Mouse (Mus musculus) cerebellum, adult 9-11 months (tissue): Measurements from ENCODE around the gene Tnfrsf23.
"Not testable (repeated sequence)": the region's sequence is repeated elsewhere in the genome, so short reads cannot be mapped to it uniquely, and the experiment has no call there.

Experiments
- DNase-seq: peaks from one replicate; pipeline ENCODE4 v3.0.0; 2022

Tnfrsf23 gene

GRCm38 (mm10) chr7:143681566-143681965 is 4.1 kb downstream of the Tnfrsf23 start:
- DNase-seq = no peak

GRCm38 (mm10) chr7:143680836-143681235 is 4.8 kb downstream of the Tnfrsf23 start:
- DNase-seq = not testable (repeated sequence)

GRCm38 (mm10) chr7:143679650-143680049 is 6.0 kb downstream of the Tnfrsf23 start:
- DNase-seq = not testable (repeated sequence)

- no peak for DNase-seq
Observed at GRCm38 (mm10) chr7:143666427-143667311, 19.0 kb downstream of the Tnfrsf23 start.

- DNase-seq = no peak
Observed at GRCm38 (mm10) chr7:143663470-143663869, 22.2 kb downstream of the Tnfrsf23 start.

- DNase-seq = no peak
Observed at GRCm38 (mm10) chr7:143660797-143661196, 24.9 kb downstream of the Tnfrsf23 start.

GRCm38 (mm10) chr7:143649769-143650346 is 35.8 kb downstream of the Tnfrsf23 start:
- DNase-seq = not testable (repeated sequence)

- DNase-seq = peak; percentile 11
Observed at GRCm38 (mm10) chr7:143649034-143649768, 36.5 kb downstream of the Tnfrsf23 start, which contains the start of gene Tnfrsf22. Gene Tnfrsf22, minus strand, starts transcription at chr7:143649661.

- DNase-seq = not testable (repeated sequence)
Observed at GRCm38 (mm10) chr7:143643949-143644348, 41.7 kb downstream of the Tnfrsf23 start.

- no peak for DNase-seq
Observed at GRCm38 (mm10) chr7:143636674-143637073, 49.0 kb downstream of the Tnfrsf23 start.

- no peak for DNase-seq
Observed at GRCm38 (mm10) chr7:143631503-143631902, 54.2 kb downstream of the Tnfrsf23 start.

- DNase-seq = no peak
Observed at GRCm38 (mm10) chr7:143629501-143629900, 56.2 kb downstream of the Tnfrsf23 start.

GRCm38 (mm10) chr7:143628540-143628939 is 57.1 kb downstream of the Tnfrsf23 start, which contains the start of gene Tnfrsf26:
Gene Tnfrsf26, minus strand, starts transcription at chr7:143628722.
- DNase-seq = no peak

GRCm38 (mm10) chr7:143627555-143628286 is 58.0 kb downstream of the Tnfrsf23 start:
- DNase-seq = no peak

- DNase-seq = no peak
Observed at GRCm38 (mm10) chr7:143626178-143626577, 59.5 kb downstream of the Tnfrsf23 start.

- DNase-seq = no peak
Observed at GRCm38 (mm10) chr7:143625151-143625550, 60.5 kb downstream of the Tnfrsf23 start.

- DNase-seq = no peak
Observed at GRCm38 (mm10) chr7:143624561-143624960, 61.1 kb downstream of the Tnfrsf23 start.

- no peak for DNase-seq
Observed at GRCm38 (mm10) chr7:143620951-143621350, 64.7 kb downstream of the Tnfrsf23 start.
